Mouse (Mus musculus): ENCODE measurements at regions not wholly inside any gene's neighbourhood (a gene's known extent, or its start where the extent isn't known, plus 50 kb on each side); places are given as distances from the start of the nearest gene placed in this dataset.

DNA sequence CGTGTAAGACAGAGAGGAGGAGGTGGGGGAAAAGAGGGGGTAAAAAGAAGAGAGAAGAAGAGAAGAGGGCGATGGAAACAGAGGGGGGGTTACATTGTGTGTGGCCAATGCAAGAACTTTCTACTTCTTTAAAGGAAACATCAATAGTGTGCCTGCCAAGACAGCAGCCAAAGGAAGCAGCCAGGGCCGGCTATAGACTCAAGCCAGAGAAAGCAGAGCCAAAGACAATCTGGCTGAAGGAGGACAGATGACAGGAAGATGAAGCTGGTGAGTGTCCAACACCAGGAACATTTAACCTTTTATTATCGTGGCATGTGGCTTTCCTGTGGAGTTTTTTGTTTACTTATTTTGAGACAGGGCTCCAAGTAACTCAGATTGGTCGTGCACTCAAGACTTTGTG, 152.1 kb upstream of the Jmjd1c start:
- peak; percentile 25 for DNase-seq

DNA sequence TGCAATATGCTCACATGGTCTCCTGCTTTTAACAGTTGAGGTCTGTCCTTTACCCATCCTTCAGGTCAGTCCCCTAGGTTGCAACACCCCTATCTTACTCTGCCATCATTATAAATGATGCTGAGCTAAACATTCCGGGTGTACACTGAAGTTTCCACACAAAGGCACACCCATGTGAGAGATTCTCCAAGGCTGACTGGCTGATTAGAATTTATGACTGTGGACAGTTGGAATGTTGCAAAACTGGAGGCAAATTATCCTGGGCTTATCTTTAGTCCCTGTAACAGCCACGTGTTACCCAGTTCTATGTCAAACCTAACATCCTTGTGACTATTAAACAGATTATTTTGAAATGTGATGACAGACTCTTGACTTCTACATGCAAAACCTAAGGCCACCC, 149.8 kb upstream of the Jmjd1c start:
- DNase-seq: no peak

- no peak for DNase-seq
Observed at GRCm38 (mm10) chr10:66948329-66948728, 147.6 kb upstream of the Jmjd1c start.

DNA sequence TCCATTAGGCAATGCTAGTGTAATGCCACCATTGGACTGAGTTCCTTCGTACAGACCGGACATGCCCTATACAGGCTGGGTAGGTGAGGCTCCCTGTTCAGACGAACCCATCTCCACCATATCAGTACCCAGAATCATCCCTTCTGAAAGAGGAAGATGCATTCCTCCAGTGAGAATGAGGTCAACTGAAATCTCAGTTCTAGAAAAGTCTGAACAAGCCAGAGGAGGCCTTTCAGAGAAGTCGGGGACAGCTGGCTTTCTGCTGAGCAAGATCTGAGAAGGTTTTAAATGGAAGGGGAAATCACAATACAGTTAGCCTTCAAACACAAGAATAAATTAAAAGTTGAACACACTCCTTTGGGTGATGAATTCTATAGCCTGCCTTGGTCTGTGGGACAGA, 145.5 kb upstream of the Jmjd1c start:
- DNase-seq: no peak

DNA sequence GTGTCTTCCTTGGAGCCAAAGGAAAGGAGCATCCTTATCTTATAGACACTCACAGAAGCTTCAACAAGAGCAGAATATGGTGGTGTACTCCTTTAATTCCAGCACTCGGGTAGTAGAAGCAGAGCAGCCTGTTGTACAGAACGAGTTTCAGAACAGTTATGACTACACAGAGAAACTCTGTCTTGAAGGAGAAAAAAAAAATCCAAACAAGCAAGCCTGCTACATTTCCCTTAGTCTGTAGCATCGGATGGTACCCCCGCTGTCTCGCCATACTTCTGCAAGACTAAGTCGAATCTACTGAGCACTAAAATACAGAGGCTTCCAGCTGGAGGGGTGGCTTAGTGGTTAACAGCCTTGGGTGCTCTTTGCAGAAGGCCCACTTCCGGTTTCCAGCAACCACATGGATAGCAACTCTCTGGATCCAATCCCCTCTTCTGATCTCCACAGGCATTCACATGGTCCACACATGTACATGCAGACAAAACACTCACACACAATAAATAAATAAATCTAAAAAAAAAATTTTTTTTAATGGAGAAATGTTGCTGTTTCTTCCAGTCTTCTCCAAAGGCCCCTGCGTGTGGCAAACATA, 144.6 kb upstream of the Jmjd1c start:
- no peak for DNase-seq

GRCm38 (mm10) chr10:66951935-66952334, 144.0 kb upstream of the Jmjd1c start:
- DNase-seq: no peak

- DNase-seq: no peak
Observed at GRCm38 (mm10) chr10:66953248-66953975, 142.5 kb upstream of the Jmjd1c start.

- no peak for DNase-seq
Observed at GRCm38 (mm10) chr10:66953976-66954505, 141.9 kb upstream of the Jmjd1c start.

DNA sequence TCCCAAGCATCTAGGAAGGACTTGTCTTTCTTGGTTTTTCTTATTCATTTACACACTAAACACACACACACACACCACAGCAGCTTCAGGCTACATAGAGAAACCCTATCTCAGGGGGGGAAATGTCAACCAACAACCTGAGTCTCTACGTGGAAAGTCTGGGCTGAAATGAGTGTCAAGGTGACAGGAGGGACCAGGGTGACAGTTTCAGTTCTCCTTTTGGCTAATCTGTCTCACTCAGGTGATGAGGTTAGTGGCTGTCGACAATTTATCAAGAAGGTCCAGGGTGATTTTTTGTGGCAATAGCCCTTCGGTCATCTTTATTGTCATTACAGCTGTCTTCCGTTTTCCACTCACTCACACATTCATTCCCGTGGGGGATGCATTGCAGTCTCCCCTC, 140.5 kb upstream of the Jmjd1c start:
- no peak for DNase-seq

DNA sequence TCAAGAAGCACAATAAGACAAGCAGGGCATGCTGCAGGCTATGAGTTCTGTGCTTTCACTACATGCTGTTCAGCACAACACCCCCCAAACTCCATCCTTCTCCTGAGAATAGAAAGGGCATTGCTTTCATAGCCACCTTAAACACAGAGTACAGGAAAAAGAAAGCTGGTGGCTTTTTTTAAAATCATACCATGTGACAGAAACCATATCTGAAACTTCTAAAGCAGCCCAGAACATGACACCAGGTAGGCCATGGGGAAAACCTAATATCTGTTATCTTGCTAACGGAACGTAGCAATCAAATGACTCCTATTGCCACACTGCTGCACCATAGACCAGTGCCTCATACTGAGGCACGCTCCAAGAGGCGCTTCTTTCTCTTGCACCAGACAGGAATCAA, 139.3 kb upstream of the Jmjd1c start:
- DNase-seq: no peak

GRCm38 (mm10) chr10:66957373-66957772, 138.6 kb upstream of the Jmjd1c start:
- DNase-seq: no peak
